Mouse (Mus musculus): ENCODE results near the gene Vmn2r79.
"Not testable (repeated sequence)": the region's sequence is repeated elsewhere in the genome, so short reads cannot be mapped to it uniquely, and the experiment has no call there.

The Vmn2r79 gene

DNA sequence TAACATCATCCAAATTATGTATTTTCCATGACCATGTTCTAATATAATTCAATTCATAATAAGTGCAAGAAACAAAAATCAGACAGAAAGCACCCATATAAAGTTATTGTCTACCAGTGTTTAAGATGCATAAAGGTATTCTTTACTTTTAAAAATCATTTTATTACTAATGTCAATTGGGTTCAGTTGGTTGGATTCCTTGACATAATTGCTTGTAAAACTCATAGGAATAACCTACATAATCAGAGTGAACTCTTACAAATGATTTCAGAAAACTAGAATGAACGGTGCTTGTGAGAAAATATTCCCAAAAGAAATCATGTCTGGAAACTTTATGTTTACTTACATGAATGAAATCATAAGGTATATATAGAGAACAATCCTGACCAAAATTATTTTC is at the start of gene Vmn2r79:
Gene Vmn2r79 (plus strand): TSS at position 301 of the 400 bp plus-strand sequence.
- not testable (repeated sequence) for DNase-seq (ENCODE audit: low spot score in 2 of 2)

DNA sequence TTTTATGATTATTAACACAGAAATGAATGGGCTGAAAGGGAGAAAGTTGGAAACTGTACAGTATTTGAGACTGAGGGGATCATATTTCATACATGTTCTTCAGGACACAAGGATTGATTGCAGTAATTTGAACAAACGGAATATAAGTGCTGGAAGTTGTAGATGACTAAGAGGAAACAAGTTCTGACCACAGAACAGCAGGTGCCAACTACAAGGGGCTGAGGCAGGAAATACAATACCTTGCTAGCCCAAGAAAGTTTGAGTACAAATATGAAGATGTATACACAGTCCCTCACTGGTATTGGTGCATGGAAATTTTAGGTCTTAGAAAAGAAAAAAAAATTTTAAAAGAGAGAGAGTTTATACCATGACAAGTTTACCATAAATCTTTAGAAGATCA is 1.2 kb upstream of the Vmn2r79 start:
- no peak for DNase-seq (ENCODE audit: low spot score in 2 of 2)

DNA sequence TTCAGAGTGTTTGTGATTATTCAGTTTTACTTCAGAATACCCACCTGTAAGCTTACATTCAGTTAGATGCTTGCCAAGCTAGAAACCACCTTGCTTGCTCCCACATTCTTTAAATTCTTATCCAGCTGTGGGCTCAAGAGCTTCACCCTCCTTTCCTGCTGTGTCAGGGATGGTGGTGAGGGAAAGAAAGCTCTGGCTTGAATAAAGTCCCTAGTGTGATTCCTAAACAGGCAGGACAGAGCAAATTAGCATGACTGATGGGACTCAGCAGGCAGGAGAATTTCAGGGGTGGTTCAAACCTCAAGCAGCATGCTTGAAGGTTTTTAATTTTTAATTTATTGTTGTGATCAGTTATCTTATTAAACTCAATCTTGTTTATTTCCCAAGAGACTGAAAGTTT is 30.6 kb downstream of the Vmn2r79 start:
- DNase-seq (ENCODE audit: low spot score in 2 of 2): not testable (repeated sequence)

DNA sequence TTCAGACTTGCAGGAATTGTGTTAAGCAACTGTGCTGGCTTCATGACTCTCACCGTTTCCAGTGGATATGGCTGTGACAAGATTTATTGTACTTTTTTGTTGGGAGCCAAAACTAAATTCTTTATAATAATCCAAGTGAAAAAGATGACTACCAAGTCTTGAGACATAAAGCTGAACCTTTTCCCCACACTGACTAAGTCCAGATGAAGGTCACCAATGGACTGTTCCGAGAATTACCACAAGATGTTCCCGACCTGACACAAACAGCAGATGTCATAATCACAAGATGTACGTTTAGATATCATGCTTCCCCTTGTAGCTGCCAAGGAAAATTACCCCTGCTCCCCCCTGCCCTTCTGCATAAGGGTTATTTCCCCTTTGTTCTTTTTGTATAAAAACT is 67.7 kb downstream of the Vmn2r79 start:
- no peak for DNase-seq (ENCODE audit: low spot score in 2 of 2)

All from frontal cortex, postnatal 36 days (tissue).